Mouse (Mus musculus) neural tube, embryonic 11.5 days (tissue): ENCODE measurements around the gene Masp1. TPM values are rescaled to one million over a fixed set of nuclear protein-coding genes. Genes with fewer than 3 reads are reported as not detected.

ENCODE experiments used
- ATAC-seq: fragments of 200-750 bp; cut with Nextera tagmentation; 2 replicates; pipeline ENCODE4 v1.8.0; 2017; ENCODE audit warnings: moderate number of reproducible peaks, mild to moderate bottlenecking, moderate TSS enrichment, moderate library complexity; ENCODE audit not compliant: insufficient read depth, low FRiP score, low TSS enrichment
- DNase-seq: peaks from one replicate; pipeline ENCODE4 v3.0.0-alpha.2; 2015; ENCODE audit warnings: low spot score
- H3K27ac ChIP-seq: fragments of 300-500 bp; sonication (generic); 2 replicates; pipeline ENCODE4 v1.5.1; 2014; ENCODE audit warnings: low read depth, mild to moderate bottlenecking, low read length
- H3K27me3 ChIP-seq: fragments of 300-500 bp; sonication (generic); 2 replicates; pipeline ENCODE4 v1.6.1; 2014; ENCODE audit warnings: mild to moderate bottlenecking, low read length, mixed read lengths; ENCODE audit not compliant: control insufficient read depth, insufficient read depth
- H3K36me3 ChIP-seq: fragments of 300-500 bp; sonication (generic); 2 replicates; pipeline ENCODE4 v1.6.1; 2014; ENCODE audit warnings: mild to moderate bottlenecking, low read length, moderate library complexity, mixed read lengths; ENCODE audit not compliant: control insufficient read depth, insufficient read depth
- H3K4me1 ChIP-seq: fragments of 300-500 bp; sonication (generic); 2 replicates; pipeline ENCODE4 v1.6.1; 2014; ENCODE audit warnings: low read length, mixed read lengths; ENCODE audit not compliant: control insufficient read depth, insufficient read depth
- H3K4me2 ChIP-seq: fragments of 300-500 bp; sonication (generic); 2 replicates; pipeline ENCODE4 v1.6.1; 2014; ENCODE audit warnings: low read depth, mild to moderate bottlenecking, moderate library complexity
- H3K4me3 ChIP-seq: fragments of 300-500 bp; sonication (generic); 2 replicates; pipeline ENCODE4 v1.5.1; 2014; ENCODE audit warnings: low read depth, low read length
- H3K9ac ChIP-seq: fragments of 300-500 bp; sonication (generic); 2 replicates; pipeline ENCODE4 v1.6.1; 2014; ENCODE audit warnings: mild to moderate bottlenecking, low read length
- H3K9me3 ChIP-seq: fragments of 300-500 bp; sonication (generic); 2 replicates; pipeline ENCODE4 v1.6.1; 2016; ENCODE audit warnings: low read length; ENCODE audit not compliant: control insufficient read depth
- WGBS: fragments of 180-500 bp; shearing (Covaris S2); extraction: QIAGEN DNeasy Blood & Tissue Kit; methylation state at CpG from one replicate; pipeline ENCODE4 v1.1.7; 2014; 5-methylcytosine and 5-hydroxymethylcytosine counted together
- polyA plus RNA-seq: library from polyadenylated mRNA; unstranded; fragments of >200 nt; fragmentation: Nextera tagmentation; extraction: Ambion mirVana; gene quantifications from 2 replicates; pipeline ENCODE4 v1.2.1, GENCODE M21; 2014

Gene Masp1
- polyA plus RNA-seq, result 18.9 and 19.0 TPM in 2 replicates

DNA sequence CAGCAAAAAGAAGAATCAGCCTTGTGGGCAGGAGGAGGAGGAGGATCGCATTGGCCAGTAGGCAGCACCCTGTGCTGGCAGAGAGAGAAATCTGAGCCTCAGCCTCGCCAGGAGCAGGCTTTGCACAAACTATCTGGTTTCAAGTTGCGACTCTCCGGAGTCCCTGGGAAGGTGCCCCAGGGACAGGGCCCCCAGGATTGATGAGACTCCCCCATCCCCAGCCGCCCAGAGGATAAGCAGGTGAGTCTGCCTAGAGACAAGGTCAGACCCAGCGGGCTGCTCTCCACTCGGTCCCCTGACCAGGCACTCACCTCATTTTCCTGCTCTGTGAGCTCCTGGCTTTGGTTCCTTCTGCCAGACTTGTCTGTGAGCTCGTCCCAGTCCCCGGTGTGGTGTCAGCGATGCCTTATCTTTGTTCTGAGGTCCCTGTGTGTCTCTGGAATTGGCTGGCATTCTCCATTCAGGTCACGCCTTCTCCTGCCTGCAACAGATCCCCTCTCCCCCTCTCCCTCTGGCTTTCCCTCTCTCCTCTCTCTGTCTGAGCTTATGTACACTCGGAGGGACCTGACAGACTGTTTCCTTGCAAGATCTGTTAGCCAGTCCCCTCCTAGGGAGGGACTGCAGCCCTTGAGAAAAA lies at the start of gene Masp1, which contains the start of gene Rtp4:
TSS of gene Masp1 (minus strand) at position 581 of the 637 bp plus-strand sequence.
TSS of gene Rtp4 (plus strand) at position 57 of the 637 bp plus-strand sequence.
- WGBS, result 0% methylated on average over 12 of the region's 12 CpGs
- no peaks in the 10 kb centered on the region for H3K27me3 ChIP-seq
- peak within 1 kb of the TSS; percentile 39 for H3K4me3 ChIP-seq
- H3K9me3 ChIP-seq, result no peaks in the 10 kb centered on the region
- H3K36me3 ChIP-seq, result no peaks in the 10 kb centered on the region
- H3K4me2 ChIP-seq, result peak within 1 kb of the TSS; percentile 64
- ATAC-seq (peak; percentile 91), DNase-seq (peak; percentile 62)
- H3K27ac ChIP-seq, result peak within 1 kb of the TSS; percentile 86
- peak within 1 kb of the TSS; percentile 71 for H3K9ac ChIP-seq
- H3K4me1 ChIP-seq, result peaks cover 14% of the 10 kb centered on the region

- Histone ChIP-seq H3K9ac (no peak overlapping the region), H3K36me3 (no peaks in the 10 kb centered on the region), H3K4me2 (no peak overlapping the region), H3K4me3 (no peak overlapping the region), H3K27ac (no peak overlapping the region), H3K9me3 (no peaks in the 10 kb centered on the region), H3K4me1 (no peaks in the 10 kb centered on the region), H3K27me3 (no peaks in the 10 kb centered on the region)
- ATAC-seq (no peak), DNase-seq (no peak)
- 20% methylated on average over 4 of the region's 4 CpGs for WGBS
Observed at GRCm38 (mm10) chr16:23568369-23568958, 47.8 kb upstream of the Masp1 start.

GRCm38 (mm10) chr16:23557669-23558068 lies 37.1 kb upstream of the Masp1 start:
- H3K9ac ChIP-seq, result no peak overlapping the region
- no peak overlapping the region for H3K4me2 ChIP-seq
- no peaks in the 10 kb centered on the region for H3K36me3 ChIP-seq
- no peak overlapping the region for H3K27ac ChIP-seq
- no peak for ATAC-seq
- H3K27me3 ChIP-seq, result no peaks in the 10 kb centered on the region
- no peaks in the 10 kb centered on the region for H3K9me3 ChIP-seq
- WGBS, result 89% methylated on average over 2 of the region's 2 CpGs
- DNase-seq, result no peak
- no peaks in the 10 kb centered on the region for H3K4me1 ChIP-seq
- H3K4me3 ChIP-seq, result no peak overlapping the region

DNA sequence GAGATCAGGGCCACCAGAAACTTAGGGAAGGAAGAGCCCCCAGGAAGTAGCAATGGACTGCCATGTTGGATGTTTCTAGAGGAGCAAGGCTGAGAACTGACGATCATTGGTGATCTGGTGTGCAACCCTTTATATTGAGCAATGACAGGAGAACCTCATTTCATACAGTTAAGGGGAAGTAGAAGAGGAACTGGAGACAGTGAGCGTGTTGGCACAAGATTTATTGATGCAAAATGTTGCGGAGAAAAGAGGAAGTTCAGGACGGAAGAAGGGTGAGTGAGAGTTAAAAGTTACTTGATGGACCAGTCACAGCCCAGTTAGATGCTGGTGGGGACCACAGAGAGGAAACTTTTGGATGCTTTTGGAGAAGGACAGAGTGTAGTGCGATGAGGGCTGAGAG lies 36.6 kb upstream of the Masp1 start:
- DNase-seq (no peak), ATAC-seq (no peak)
- Histone ChIP-seq H3K36me3 (no peaks in the 10 kb centered on the region), H3K27me3 (no peaks in the 10 kb centered on the region), H3K9ac (no peak overlapping the region), H3K9me3 (no peaks in the 10 kb centered on the region), H3K27ac (no peak overlapping the region), H3K4me1 (no peaks in the 10 kb centered on the region), H3K4me2 (no peak overlapping the region), H3K4me3 (no peak overlapping the region)
- WGBS, result 92% methylated on average over 5 of the region's 5 CpGs

DNA sequence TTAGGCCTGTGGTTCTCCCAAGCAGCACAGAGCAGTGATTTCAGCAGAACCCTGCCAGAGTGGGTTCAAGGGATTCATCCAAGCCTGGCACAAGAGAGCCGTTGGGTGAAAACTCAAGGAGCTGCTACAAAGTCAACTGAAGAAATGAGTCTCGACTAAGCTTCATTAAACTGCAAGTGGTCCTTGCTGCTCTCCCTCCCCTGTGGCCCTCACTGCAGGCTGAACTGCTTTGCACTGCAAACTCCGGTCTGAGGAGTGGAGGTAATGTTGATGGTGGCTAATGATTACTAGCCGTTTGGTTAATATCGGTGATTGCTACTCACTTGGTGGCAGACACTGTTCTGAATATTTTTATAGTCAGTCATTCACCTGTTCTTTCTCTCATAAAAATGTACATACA lies 34.1 kb upstream of the Masp1 start:
- Histone ChIP-seq H3K9me3 (no peaks in the 10 kb centered on the region), H3K27me3 (no peaks in the 10 kb centered on the region), H3K27ac (no peak overlapping the region), H3K4me1 (no peaks in the 10 kb centered on the region), H3K9ac (no peak overlapping the region), H3K4me2 (no peak overlapping the region), H3K4me3 (no peak overlapping the region), H3K36me3 (no peaks in the 10 kb centered on the region)
- WGBS, result 84% methylated on average over 5 of the region's 5 CpGs
- ATAC-seq (no peak), DNase-seq (no peak)

- Histone ChIP-seq H3K4me3 (no peak overlapping the region), H3K4me2 (no peak overlapping the region), H3K4me1 (no peaks in the 10 kb centered on the region), H3K27ac (no peak overlapping the region), H3K9ac (no peak overlapping the region), H3K27me3 (no peaks in the 10 kb centered on the region), H3K9me3 (no peaks in the 10 kb centered on the region), H3K36me3 (no peaks in the 10 kb centered on the region)
- ATAC-seq (no peak), DNase-seq (no peak)
- WGBS, result 87% methylated on average over 18 of the region's 18 CpGs
Observed at GRCm38 (mm10) chr16:23550981-23551582, 30.5 kb upstream of the Masp1 start.

DNA sequence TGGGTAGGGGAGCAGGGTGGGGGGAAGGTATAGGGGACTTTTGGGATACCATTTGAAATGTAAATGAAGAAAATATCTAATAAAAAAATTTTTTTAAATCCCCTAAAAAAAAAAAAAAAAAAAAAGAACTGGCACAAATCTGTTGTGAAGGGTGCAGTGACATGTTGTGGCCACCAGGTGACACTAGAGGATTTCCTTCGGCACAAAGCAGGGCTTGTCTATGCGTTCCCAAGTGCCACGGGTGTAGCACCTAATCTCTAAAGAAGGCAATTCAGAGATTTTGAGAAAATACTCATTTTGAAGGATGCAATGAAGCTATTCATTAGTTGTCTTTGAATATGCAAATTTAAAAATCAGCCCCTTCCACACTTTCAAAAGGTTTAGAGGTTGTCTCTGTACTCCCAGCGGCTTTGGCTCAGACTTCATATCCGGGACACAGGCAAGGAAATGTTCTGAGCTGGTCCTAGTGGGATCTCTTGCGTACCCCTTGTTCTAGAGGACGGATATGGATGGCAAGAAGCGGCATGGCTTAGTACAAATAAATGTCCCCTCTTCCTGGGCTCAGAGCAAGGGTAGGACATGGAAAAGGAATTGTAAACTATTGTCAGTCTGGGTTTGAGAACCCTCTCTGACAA lies 29.8 kb upstream of the Masp1 start:
- 0 out of 2 replicates have a peak, but pooled peaks have one; percentile 62 for ATAC-seq
- Histone ChIP-seq H3K9ac (no peak overlapping the region), H3K27me3 (no peaks in the 10 kb centered on the region), H3K9me3 (no peaks in the 10 kb centered on the region), H3K4me3 (no peak overlapping the region), H3K36me3 (no peaks in the 10 kb centered on the region), H3K4me1 (no peaks in the 10 kb centered on the region), H3K4me2 (no peak overlapping the region), H3K27ac (no peak overlapping the region)
- peak; percentile 47 for DNase-seq
- 51% methylated on average over 8 of the region's 8 CpGs for WGBS

DNA sequence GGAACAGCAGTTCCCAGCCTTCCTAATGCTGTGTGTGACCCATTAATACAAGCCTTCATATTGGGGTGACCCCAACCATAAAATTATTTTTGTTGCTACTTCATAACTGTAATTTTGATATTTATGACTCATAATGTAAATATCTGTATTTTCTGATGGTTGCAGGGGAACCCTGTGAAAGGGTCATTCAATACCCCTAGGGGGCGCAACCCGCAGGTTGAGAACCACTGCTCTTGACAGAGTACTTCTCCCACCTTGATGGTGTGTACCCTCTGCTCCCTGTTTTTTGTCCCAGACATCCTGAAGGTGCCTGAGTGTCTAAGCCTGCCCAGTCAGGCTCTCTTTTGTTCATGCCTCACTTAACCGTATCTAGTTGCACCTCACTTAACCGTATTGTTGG lies 27.2 kb upstream of the Masp1 start:
- no peak for ATAC-seq

More for the DNA sequence above, 27.2 kb upstream of the Masp1 start:
- Histone ChIP-seq H3K4me2 (no peak overlapping the region), H3K27ac (no peak overlapping the region), H3K27me3 (no peaks in the 10 kb centered on the region), H3K9me3 (no peaks in the 10 kb centered on the region), H3K36me3 (no peaks in the 10 kb centered on the region), H3K4me1 (no peaks in the 10 kb centered on the region), H3K9ac (no peak overlapping the region), H3K4me3 (no peak overlapping the region)
- no peak for DNase-seq
- 89% methylated on average over 4 of the region's 4 CpGs for WGBS
